In genomic region chr4:99660981-99661380, GRCm38 (mm10) we compare ENCODE assay signal across 8 mouse cellular contexts. TPM values are rescaled to one million over a fixed set of nuclear protein-coding genes. Genes with fewer than 3 reads are reported as not detected.
DNase-seq lines count a peak whose midpoint lies in the region; ATAC-seq and TF ChIP-seq lines count a peak whose summit lies in the region.

No protein-coding gene starts in this region.

- H3K4me2 ChIP-seq in heart, postnatal 0 days (ENCODE audit: low read depth, low read length), result no peak overlapping the region

- in situ Hi-C loops in ES-E14 (cut with MboI; ENCODE audit: low sequenced_read_pairs in 2 of 2, unreplicated experiment in 2 of 2), result no loop called here

- peaks cover 4 to 10% of the 10 kb centered on the region in 2 experiments; a peak in 3 of 4 replicates for H3K4me1 ChIP-seq in ES-E14 (ENCODE audit: control insufficient read depth in 2 of 2, insufficient read depth in 2 of 2, low read length in 2 of 2, poor library complexity in 1 of 2)
- peaks cover 4% of the 10 kb centered on the region; the same call in 1 of the 2 replicates for H3K4me1 ChIP-seq in heart, postnatal 0 days (ENCODE audit: control insufficient read depth, insufficient read depth)

- peak; percentile 54 for DNase-seq in layer of hippocampus, adult 11-12 months (ENCODE audit: low spot score)
- DNase-seq in layer of hippocampus, postnatal 36 days, result no peak
- DNase-seq in ES-E14 (ENCODE audit: low read depth, low spot score), result no peak
- peak; percentile 86 for DNase-seq in embryo, embryonic 11 days
- DNase-seq in heart, postnatal 0 days (ENCODE audit: low spot score), result no peak
- DNase-seq in kidney, postnatal 4 days, result peak; percentile 89 to 90
- peak; percentile 54 for DNase-seq in yolk sac, embryonic 10.5 days (ENCODE audit: low spot score)

- no peak overlapping the region for H3K9ac ChIP-seq in ES-E14 (ENCODE audit: insufficient read depth, low read depth, low read length, poor library complexity, severe bottlenecking)
- no peak overlapping the region for H3K9ac ChIP-seq in heart, postnatal 0 days (replicated peaks; ENCODE audit: low read depth, low read length)

- no peak overlapping the region for H3K27ac ChIP-seq in ES-E14 (ENCODE audit: insufficient read depth, low read depth, low read length, poor library complexity, severe bottlenecking)
- H3K27ac ChIP-seq in heart, postnatal 0 days (ENCODE audit: low read depth), result no peak overlapping the region

- no peaks in the 10 kb centered on the region for H3K9me3 ChIP-seq in ES-E14 (ENCODE audit: control insufficient read depth, insufficient read depth, low read depth, low read length)
- no peaks in the 10 kb centered on the region for H3K9me3 ChIP-seq in heart, postnatal 0 days (replicated peaks; ENCODE audit: control insufficient read depth, low read length)

- TF ChIP-seq EP300 in heart, postnatal 0 days (IDR thresholded peaks at IDR 0.05; ENCODE audit: low read depth), result no peak

- H3K4me3 ChIP-seq in ES-E14 (ENCODE audit: insufficient read depth in 1 of 2, low read depth in 1 of 2, low read length in 2 of 2, poor library complexity in 1 of 2, severe bottlenecking in 1 of 2), result no peak overlapping the region
- H3K4me3 ChIP-seq in heart, postnatal 0 days (ENCODE audit: low read depth, low read length), result no peak overlapping the region

- peaks cover 95% of the 10 kb centered on the region for H3K27me3 ChIP-seq in heart, postnatal 0 days (ENCODE audit: control insufficient read depth, insufficient read depth, low read length)

- no peak; the same call in 1 of the 2 replicates for ATAC-seq in heart, postnatal 0 days (ENCODE audit: insufficient read depth, low read depth)
- 0 out of 2 replicates have a peak, but pooled peaks have one; percentile 41 for ATAC-seq in megakaryocyte-erythroid progenitor cell, adult 5-6 weeks (replicated peaks; ENCODE audit: low FRiP score, low TSS enrichment, poor library complexity, severe bottlenecking)

- under 1% methylated on average over 11 of the region's 11 CpGs for WGBS in heart, postnatal 0 days

- H3K36me3 ChIP-seq in ES-E14 (ENCODE audit: control insufficient read depth, insufficient read depth, low read length, poor library complexity, severe bottlenecking), result no peaks in the 10 kb centered on the region; the same call in 1 of the 2 replicates
- H3K36me3 ChIP-seq in heart, postnatal 0 days (replicated peaks; ENCODE audit: control insufficient read depth, insufficient read depth, low read length), result no peaks in the 10 kb centered on the region

- peak; percentile 62 for TF ChIP-seq CTCF in heart, postnatal 0 days (IDR thresholded peaks at IDR 0.05; ENCODE audit: low read depth)

TF ChIP-seq in ES-E14, 5 proteins besides CTCF, POLR2A, EP300 and RAD21:
- TF ChIP-seq ZNF384 (IDR thresholded peaks at IDR 0.05; ENCODE audit: low read depth, low read length) (peak; percentile 98), ZC3H11A (IDR thresholded peaks at IDR 0.05; ENCODE audit: borderline replicate concordance, low read depth, low read length) (no peak)
TF ChIP-seq in ES-E14: peak in this region for 1.

RNA-seq across cellular contexts. Expression of gene Foxd3, which starts 4.9 kb away (rescaled TPM):
- total RNA-seq in layer of hippocampus, postnatal 36 days (2021), result not detected
- 26.1 and 34.7 TPM in 2 replicates for total RNA-seq in ES-E14 (2012; rRNA removed)
- 0.46 and 0.65 TPM in 2 replicates for total RNA-seq in heart, postnatal 0 days (2014; rRNA removed; ENCODE audit: low replicate concordance)
- not detected in 2 replicates for polyA plus RNA-seq in heart, postnatal 0 days (2015; fragmentation: Nextera tagmentation; extraction: Ambion mirVana)
- total RNA-seq in megakaryocyte-erythroid progenitor cell, adult 5-6 weeks (2014; fragmentation: Nextera tagmentation), result not detected in 2 replicates
- total RNA-seq in megakaryocyte-erythroid progenitor cell, adult 5-6 weeks (2017), result not detected in 2 replicates

RNA-seq across cellular contexts. Expression of gene Alg6, which starts 54.5 kb away (rescaled TPM):
- total RNA-seq in layer of hippocampus, postnatal 36 days (2021), result 10 to 100 TPM in 1 of 2 experiments, 1 to 10 TPM in 1; 9.8 to 11.0 TPM
- 31.5 and 45.9 TPM in 2 replicates for total RNA-seq in ES-E14 (2012; rRNA removed)
- total RNA-seq in heart, postnatal 0 days (2014; rRNA removed; ENCODE audit: low replicate concordance), result 12.4 and 54.3 TPM in 2 replicates
- 6.3 and 6.5 TPM in 2 replicates for polyA plus RNA-seq in heart, postnatal 0 days (2015; fragmentation: Nextera tagmentation; extraction: Ambion mirVana)
- 13.7 and 26.6 TPM in 2 replicates for total RNA-seq in megakaryocyte-erythroid progenitor cell, adult 5-6 weeks (2014; fragmentation: Nextera tagmentation)
- total RNA-seq in megakaryocyte-erythroid progenitor cell, adult 5-6 weeks (2017), result 15.4 and 18.5 TPM in 2 replicates

Comparison
In these comparisons a context has a peak if more than half of its experiments do, and no peak if none do; other contexts are left out.
1. DNase-seq: peak in layer of hippocampus, adult 11-12 months (single experiment), embryo, embryonic 11 days (single experiment), kidney, postnatal 4 days (2 of 2) and yolk sac, embryonic 10.5 days (single experiment); none in layer of hippocampus, postnatal 36 days (0 of 2), ES-E14 (single experiment) and heart, postnatal 0 days (single experiment).
2. RNA of gene Foxd3, which starts 4.9 kb away (total RNA-seq): 26.1 to 34.7 TPM in ES-E14; 0.46 to 0.65 TPM in heart, postnatal 0 days, not detected in layer of hippocampus, postnatal 36 days and not detected in megakaryocyte-erythroid progenitor cell, adult 5-6 weeks; every median in the first group is over 10 times any median in the second.